Mouse (Mus musculus): ENCODE measurements around the gene Smok2a.
"Not testable (repeated sequence)": the region's sequence is repeated elsewhere in the genome, so short reads cannot be mapped to it uniquely, and the experiment has no call there.

DNA sequence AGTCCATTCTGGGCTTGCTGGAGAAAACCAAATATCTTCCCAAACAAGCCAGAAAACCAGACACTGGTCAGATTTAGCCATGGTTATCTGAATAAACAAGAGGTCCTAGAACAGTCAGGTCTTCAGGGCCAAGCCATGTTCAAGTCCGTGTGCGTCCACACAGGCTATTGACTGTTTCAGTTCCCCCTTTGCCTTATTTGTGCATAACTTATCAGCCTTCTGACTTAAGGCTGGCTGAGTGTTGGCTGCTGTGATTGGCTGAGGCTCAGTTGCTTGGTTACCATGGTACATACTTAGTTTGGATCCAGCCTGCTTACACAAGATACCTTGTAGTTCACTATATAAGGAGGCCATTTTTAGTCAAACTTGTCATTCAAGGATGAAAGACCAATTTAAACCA lies 32.1 kb upstream of the Smok2a start:
- TF ChIP-seq CTCF, POLR2A (IDR thresholded peaks at IDR 0.05; ENCODE audit: insufficient read depth, low read depth, low read length): not testable (repeated sequence)
